Mouse (Mus musculus) ovary, postnatal 10 days (tissue): Measurements from ENCODE around the gene Fbxw27.
"Not testable (repeated sequence)": the region's sequence is repeated elsewhere in the genome, so short reads cannot be mapped to it uniquely, and the experiment has no call there.

Experiments used
- DNase-seq: peaks from one replicate; pipeline ENCODE4 v3.0.0; 2022; ENCODE audit warnings: low spot score

The Fbxw27 gene

GRCm38 (mm10) chr9:109790570-109790969 is at the start of gene Fbxw27:
Gene Fbxw27 (minus strand): TSS chr9:109790670.
- not testable (repeated sequence) for DNase-seq

GRCm38 (mm10) chr9:109833088-109833412 is 42.6 kb upstream of the Fbxw27 start:
- DNase-seq = no peak

GRCm38 (mm10) chr9:109832391-109833087 is 42.1 kb upstream of the Fbxw27 start, which contains the start of gene Nme6:
Gene Nme6 (plus strand): TSS chr9:109832749.
- DNase-seq = peak; percentile 84

GRCm38 (mm10) chr9:109826181-109826580 is 35.7 kb upstream of the Fbxw27 start:
- DNase-seq = no peak

- no peak for DNase-seq
Observed at GRCm38 (mm10) chr9:109825739-109826138, 35.3 kb upstream of the Fbxw27 start.

GRCm38 (mm10) chr9:109816341-109816740 is 25.9 kb upstream of the Fbxw27 start:
- DNase-seq = no peak

GRCm38 (mm10) chr9:109813424-109813823 is 23.0 kb upstream of the Fbxw27 start:
- no peak for DNase-seq

- DNase-seq = no peak
Observed at GRCm38 (mm10) chr9:109811980-109812379, 21.5 kb upstream of the Fbxw27 start, which contains the start of gene Spink8. Gene Spink8 (plus strand): TSS chr9:109812280.

- no peak for DNase-seq
Observed at GRCm38 (mm10) chr9:109807898-109808297, 17.4 kb upstream of the Fbxw27 start.

- no peak for DNase-seq
Observed at GRCm38 (mm10) chr9:109806695-109807293, 16.3 kb upstream of the Fbxw27 start.

GRCm38 (mm10) chr9:109806260-109806659 is 15.8 kb upstream of the Fbxw27 start:
- no peak for DNase-seq

- not testable (repeated sequence) for DNase-seq
Observed at GRCm38 (mm10) chr9:109805596-109805995, 15.1 kb upstream of the Fbxw27 start.

- DNase-seq = no peak
Observed at GRCm38 (mm10) chr9:109798051-109798450, 7.6 kb upstream of the Fbxw27 start.

- DNase-seq = no peak
Observed at GRCm38 (mm10) chr9:109795811-109796210, 5.3 kb upstream of the Fbxw27 start.

- no peak for DNase-seq
Observed at GRCm38 (mm10) chr9:109795221-109795620, 4.8 kb upstream of the Fbxw27 start.

GRCm38 (mm10) chr9:109766841-109767240 is 23.6 kb downstream of the Fbxw27 start:
- DNase-seq = not testable (repeated sequence)

- not testable (repeated sequence) for DNase-seq
Observed at GRCm38 (mm10) chr9:109745989-109746388, 44.5 kb downstream of the Fbxw27 start, which contains the start of gene Fbxw26. Gene Fbxw26 (minus strand): TSS chr9:109746089.
